Mouse (Mus musculus) lung, adult 2 months (tissue): ENCODE measurements at regions not wholly inside any gene's neighbourhood (a gene's known extent, or its start where the extent isn't known, plus 50 kb on each side); places are given as distances from the start of the nearest gene placed in this dataset.

Source experiments
- CTCF ChIP-seq: fragments of 200-500 bp; IDR thresholded peaks from 2 replicates; pipeline ENCODE4 v1.5.1; 2011; ENCODE audit warnings: mild to moderate bottlenecking, low read length, control low read depth; ENCODE audit not compliant: insufficient read depth
- POLR2A ChIP-seq: fragments of 200-500 bp; IDR thresholded peaks from 2 replicates; pipeline ENCODE4 v1.6.1; 2011; ENCODE audit warnings: low read depth, mild to moderate bottlenecking, control low read depth, low read length, borderline replicate concordance; ENCODE audit errors: extremely low read depth

- TF ChIP-seq CTCF = no peak
- TF ChIP-seq POLR2A = no peak
These were observed 654.5 kb upstream of the Gm19410 start for GRCm38 (mm10) chr8:35111130-35111529.
